Mouse (Mus musculus) bone marrow macrophage, adult 2 months (primary cell): ENCODE measurements around the gene Atxn2l.

ENCODE experiments used
- CTCF ChIP-seq: IDR thresholded peaks from 2 replicates; pipeline ENCODE4 v1.5.1; 2012; ENCODE audit warnings: low read depth, mild to moderate bottlenecking, low read length, moderate library complexity
- POLR2A ChIP-seq: IDR thresholded peaks from 2 replicates; pipeline ENCODE4 v1.6.1; 2012; ENCODE audit warnings: mild to moderate bottlenecking, low read depth, low read length, borderline replicate concordance

- no peak for TF ChIP-seq CTCF
- TF ChIP-seq POLR2A, result no peak
Observed at GRCm38 (mm10) chr7:126461626-126462025, 41.6 kb downstream of the Atxn2l start.
